Mouse (Mus musculus) small intestine, adult 2 months (tissue): ENCODE results near the gene Lst1.

Experiments used
- CTCF ChIP-seq: fragments of 200-500 bp; IDR thresholded peaks from 2 replicates; pipeline ENCODE4 v1.5.1; 2012; ENCODE audit warnings: low read depth, mild to moderate bottlenecking, control low read depth, inconsistent platforms, low read length, moderate library complexity, mixed read lengths; ENCODE audit not compliant: insufficient replicate concordance, insufficient read length; ENCODE audit errors: extremely low read depth
- POLR2A ChIP-seq: fragments of 200-500 bp; IDR thresholded peaks from 2 replicates; pipeline ENCODE4 v1.6.1; 2012; ENCODE audit warnings: low read depth, mild to moderate bottlenecking, control low read depth, inconsistent platforms, low read length, moderate library complexity

- TF ChIP-seq CTCF (no peak), POLR2A (no peak)
These were observed 3.5 kb upstream of the Lst1 start for GRCm38 (mm10) chr17:35191723-35192122.
